Mouse (Mus musculus) embryonic facial prominence, embryonic 13.5 days (tissue): ENCODE measurements at regions not wholly inside any gene's neighbourhood (a gene's known extent, or its start where the extent isn't known, plus 50 kb on each side); places are given as distances from the start of the nearest gene placed in this dataset.

Source experiments
- ATAC-seq: fragments of 200-750 bp; cut with Nextera tagmentation; 2 replicates; pipeline ENCODE4 v1.8.0; 2017; ENCODE audit warnings: low read depth; ENCODE audit not compliant: insufficient number of reproducible peaks, insufficient read depth, low FRiP score, low TSS enrichment
- H3K27ac ChIP-seq: fragments of 300-500 bp; sonication (generic); 2 replicates; pipeline ENCODE4 v1.5.1; 2015; ENCODE audit warnings: moderate library complexity, mild to moderate bottlenecking, inconsistent platforms
- H3K27me3 ChIP-seq: fragments of 300-500 bp; sonication (generic); 2 replicates; pipeline ENCODE4 v1.6.1; 2015; ENCODE audit warnings: mild to moderate bottlenecking, inconsistent platforms
- H3K36me3 ChIP-seq: fragments of 300-500 bp; sonication (generic); 2 replicates; pipeline ENCODE4 v1.6.1; 2015; ENCODE audit warnings: mild to moderate bottlenecking, inconsistent platforms
- H3K4me1 ChIP-seq: fragments of 300-500 bp; sonication (generic); 2 replicates; pipeline ENCODE4 v1.6.1; 2015; ENCODE audit warnings: inconsistent platforms
- H3K4me2 ChIP-seq: fragments of 300-500 bp; sonication (generic); 2 replicates; pipeline ENCODE4 v1.6.1; 2015; ENCODE audit warnings: moderate library complexity, mild to moderate bottlenecking, inconsistent platforms
- H3K4me3 ChIP-seq: fragments of 300-500 bp; sonication (generic); 2 replicates; pipeline ENCODE4 v1.5.1; 2015; ENCODE audit warnings: mild to moderate bottlenecking, inconsistent platforms
- H3K9ac ChIP-seq: fragments of 300-500 bp; sonication (generic); 2 replicates; pipeline ENCODE4 v1.6.1; 2015; ENCODE audit warnings: mild to moderate bottlenecking, inconsistent platforms
- H3K9me3 ChIP-seq: fragments of 300-500 bp; sonication (generic); 2 replicates; pipeline ENCODE4 v1.6.1; 2016; ENCODE audit warnings: inconsistent platforms
- WGBS: fragments of 180-500 bp; shearing (Covaris S2); methylation state at CpG from one replicate; pipeline ENCODE4 v1.1.7; 2015; ENCODE audit warnings: mixed read lengths; 5-methylcytosine and 5-hydroxymethylcytosine counted together

GRCm38 (mm10) chr1:137631546-137631945 lies 544.0 kb downstream of the Ptprc start:
- no peak overlapping the region for H3K4me3 ChIP-seq
- no peak for ATAC-seq
- H3K27me3 ChIP-seq, result no peaks in the 10 kb centered on the region
- peaks cover 7% of the 10 kb centered on the region for H3K4me1 ChIP-seq
- H3K27ac ChIP-seq, result no peak overlapping the region
- no peak overlapping the region for H3K9ac ChIP-seq
- H3K9me3 ChIP-seq, result no peaks in the 10 kb centered on the region
- H3K36me3 ChIP-seq, result no peaks in the 10 kb centered on the region
- H3K4me2 ChIP-seq, result no peak overlapping the region

- H3K9me3 ChIP-seq, result no peaks in the 10 kb centered on the region
- no peak overlapping the region for H3K27ac ChIP-seq
- no peak overlapping the region for H3K9ac ChIP-seq
- no peak overlapping the region for H3K4me2 ChIP-seq
- no peak overlapping the region for H3K4me3 ChIP-seq
- no peaks in the 10 kb centered on the region for H3K36me3 ChIP-seq
- no peak for ATAC-seq
- H3K27me3 ChIP-seq, result no peaks in the 10 kb centered on the region
- 78% methylated on average over 5 of the region's 5 CpGs for WGBS
- no peaks in the 10 kb centered on the region for H3K4me1 ChIP-seq
Observed at GRCm38 (mm10) chr1:137620672-137621071, 554.8 kb downstream of the Ptprc start.

GRCm38 (mm10) chr1:137618231-137618630 lies 557.3 kb downstream of the Ptprc start:
- Histone ChIP-seq H3K27ac (no peak overlapping the region), H3K4me2 (no peak overlapping the region), H3K9ac (no peak overlapping the region), H3K27me3 (no peaks in the 10 kb centered on the region), H3K4me3 (no peak overlapping the region), H3K9me3 (no peaks in the 10 kb centered on the region), H3K36me3 (no peaks in the 10 kb centered on the region), H3K4me1 (no peaks in the 10 kb centered on the region)
- 84% methylated on average over 2 of the region's 2 CpGs for WGBS
- ATAC-seq, result no peak

DNA sequence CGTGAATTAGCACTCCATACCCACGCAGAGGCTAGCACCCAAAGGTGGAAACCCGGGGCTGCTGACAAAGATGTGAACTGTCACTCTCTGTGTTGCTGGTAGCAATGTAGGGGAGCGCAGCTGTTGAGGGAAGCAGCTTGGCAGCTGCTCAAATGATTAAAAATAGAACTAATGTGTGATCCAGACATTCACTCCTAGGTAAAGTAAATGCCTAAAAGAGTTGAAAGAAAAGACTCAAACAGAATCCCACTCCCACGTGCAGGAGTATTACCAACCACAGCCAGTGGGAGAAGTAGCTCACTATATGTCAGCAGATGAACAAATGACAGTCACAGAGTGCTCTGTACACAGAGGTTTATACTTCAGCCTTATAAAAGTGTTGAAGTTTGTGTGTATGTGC lies 558.0 kb downstream of the Ptprc start:
- no peaks in the 10 kb centered on the region for H3K27me3 ChIP-seq
- H3K4me2 ChIP-seq, result no peak overlapping the region
- H3K9me3 ChIP-seq, result no peaks in the 10 kb centered on the region
- no peaks in the 10 kb centered on the region for H3K4me1 ChIP-seq
- WGBS, result 76% methylated on average over 5 of the region's 5 CpGs
- H3K9ac ChIP-seq, result no peak overlapping the region
- no peak overlapping the region for H3K27ac ChIP-seq
- H3K36me3 ChIP-seq, result no peaks in the 10 kb centered on the region
- no peak overlapping the region for H3K4me3 ChIP-seq
- no peak for ATAC-seq

GRCm38 (mm10) chr1:137606716-137607115 lies 568.8 kb downstream of the Ptprc start:
- H3K27ac ChIP-seq, result no peak overlapping the region
- H3K4me2 ChIP-seq, result no peak overlapping the region
- H3K4me1 ChIP-seq, result peaks cover 4% of the 10 kb centered on the region; the same call in 1 of the 2 replicates
- ATAC-seq, result no peak
- WGBS, result 79% methylated on average over 1 of the region's 1 CpGs
- no peaks in the 10 kb centered on the region for H3K27me3 ChIP-seq
- H3K36me3 ChIP-seq, result no peaks in the 10 kb centered on the region
- no peak overlapping the region for H3K9ac ChIP-seq
- no peaks in the 10 kb centered on the region for H3K9me3 ChIP-seq
- no peak overlapping the region for H3K4me3 ChIP-seq

DNA sequence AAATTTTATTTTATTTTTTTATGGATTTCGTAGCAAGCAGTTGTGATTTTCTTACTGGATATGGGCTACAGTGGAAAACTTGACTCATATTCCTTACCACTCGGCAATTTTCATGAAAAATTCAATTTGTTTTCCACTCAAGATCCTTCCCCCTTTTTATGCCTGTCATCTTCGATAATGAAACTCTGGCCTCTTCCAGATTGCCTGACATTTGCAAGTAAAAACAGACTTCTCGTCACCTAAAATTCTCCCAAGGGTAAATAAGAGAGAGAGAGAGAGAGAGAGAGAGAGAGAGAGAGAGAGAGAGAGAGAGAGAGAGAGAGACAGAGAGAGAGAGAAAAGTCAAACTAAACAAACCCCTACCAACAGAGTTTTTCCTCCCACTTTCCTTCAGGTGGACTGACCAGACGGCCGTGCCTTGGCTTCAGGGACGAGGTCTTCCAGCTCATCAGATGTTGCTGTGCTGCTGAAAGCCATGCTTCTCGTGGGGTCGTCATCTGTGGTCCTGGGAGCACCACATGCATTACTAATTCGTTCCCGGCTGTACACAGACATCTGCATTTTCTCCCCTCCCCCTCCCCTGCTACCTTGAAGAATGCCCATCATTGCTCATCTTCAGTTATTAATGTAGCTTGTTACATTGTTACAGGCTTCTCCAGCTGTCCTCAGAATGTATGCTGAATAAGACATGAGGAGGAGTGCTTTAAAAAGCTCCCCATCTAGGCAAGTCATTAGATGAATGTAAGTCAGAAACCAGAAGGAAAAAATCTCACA lies 569.4 kb downstream of the Ptprc start:
- peak overlapping the region; percentile 40 for H3K4me2 ChIP-seq

DNA sequence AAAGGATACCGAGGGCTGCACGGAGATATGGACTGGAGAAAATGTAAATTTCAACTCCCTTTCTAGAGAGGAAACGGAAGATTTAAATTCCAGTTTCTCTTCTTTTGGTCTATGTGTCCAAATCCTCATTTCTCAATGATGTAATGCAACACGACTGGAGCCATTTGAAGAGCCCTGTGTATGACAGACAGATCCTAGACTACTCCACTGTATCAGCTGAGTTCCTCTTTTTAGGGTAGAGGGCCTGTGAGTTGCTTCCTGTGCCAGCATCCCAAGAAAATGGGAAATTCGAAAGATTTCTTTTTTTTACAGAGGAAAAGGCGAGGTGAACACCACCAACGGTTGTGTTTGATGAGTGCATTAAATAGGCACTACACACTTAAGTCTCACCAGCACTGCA lies 581.8 kb downstream of the Ptprc start:
- Histone ChIP-seq H3K9me3 (no peaks in the 10 kb centered on the region), H3K27me3 (no peaks in the 10 kb centered on the region), H3K4me1 (no peaks in the 10 kb centered on the region), H3K4me2 (no peak overlapping the region), H3K9ac (no peak overlapping the region), H3K27ac (no peak overlapping the region), H3K4me3 (no peak overlapping the region), H3K36me3 (no peaks in the 10 kb centered on the region)
- no peak for ATAC-seq
- WGBS, result 89% methylated on average over 7 of the region's 7 CpGs

More for the DNA sequence above, 569.4 kb downstream of the Ptprc start:
- H3K36me3 ChIP-seq, result no peaks in the 10 kb centered on the region
- no peaks in the 10 kb centered on the region for H3K9me3 ChIP-seq
- peaks cover 4% of the 10 kb centered on the region; the same call in 1 of the 2 replicates for H3K4me1 ChIP-seq
- WGBS, result 37% methylated on average over 11 of the region's 11 CpGs
- H3K27ac ChIP-seq, result no peak overlapping the region
- H3K4me3 ChIP-seq, result no peak overlapping the region
- H3K27me3 ChIP-seq, result no peaks in the 10 kb centered on the region
- H3K9ac ChIP-seq, result no peak overlapping the region
- ATAC-seq, result no peak

GRCm38 (mm10) chr1:137591891-137592290 lies 583.6 kb downstream of the Ptprc start:
- Histone ChIP-seq H3K4me1 (no peaks in the 10 kb centered on the region), H3K4me3 (no peak overlapping the region), H3K36me3 (no peaks in the 10 kb centered on the region), H3K9ac (no peak overlapping the region), H3K4me2 (no peak overlapping the region), H3K27ac (no peak overlapping the region), H3K9me3 (no peaks in the 10 kb centered on the region), H3K27me3 (no peaks in the 10 kb centered on the region)
- WGBS, result 80% methylated on average over 2 of the region's 2 CpGs
- ATAC-seq, result no peak

DNA sequence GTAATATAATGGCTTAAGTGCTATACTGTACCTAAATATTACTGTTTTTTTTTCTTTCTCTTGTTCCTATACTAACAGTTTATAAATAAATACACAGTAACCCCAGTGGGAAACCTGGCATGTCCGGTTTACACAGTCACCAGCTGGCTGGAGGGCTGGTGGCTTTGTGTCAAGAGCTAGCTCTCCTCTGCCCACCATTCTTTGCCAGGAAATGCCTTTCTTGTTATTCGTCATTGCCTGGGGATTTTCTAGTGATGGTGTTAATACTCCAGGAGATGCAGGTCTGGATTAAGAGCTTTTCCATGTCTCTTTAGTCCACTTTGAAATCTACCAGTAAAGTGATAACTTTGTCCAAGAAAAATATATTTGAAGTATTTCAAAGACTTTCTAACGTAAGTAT lies 584.2 kb downstream of the Ptprc start:
- H3K4me1 ChIP-seq, result no peaks in the 10 kb centered on the region
- H3K4me3 ChIP-seq, result no peak overlapping the region
- H3K36me3 ChIP-seq, result no peaks in the 10 kb centered on the region
- H3K27me3 ChIP-seq, result no peaks in the 10 kb centered on the region
- no peak overlapping the region for H3K9ac ChIP-seq
- WGBS, result 52% methylated on average over 3 of the region's 3 CpGs
- H3K9me3 ChIP-seq, result no peaks in the 10 kb centered on the region
- no peak for ATAC-seq
- H3K27ac ChIP-seq, result no peak overlapping the region
- no peak overlapping the region for H3K4me2 ChIP-seq

DNA sequence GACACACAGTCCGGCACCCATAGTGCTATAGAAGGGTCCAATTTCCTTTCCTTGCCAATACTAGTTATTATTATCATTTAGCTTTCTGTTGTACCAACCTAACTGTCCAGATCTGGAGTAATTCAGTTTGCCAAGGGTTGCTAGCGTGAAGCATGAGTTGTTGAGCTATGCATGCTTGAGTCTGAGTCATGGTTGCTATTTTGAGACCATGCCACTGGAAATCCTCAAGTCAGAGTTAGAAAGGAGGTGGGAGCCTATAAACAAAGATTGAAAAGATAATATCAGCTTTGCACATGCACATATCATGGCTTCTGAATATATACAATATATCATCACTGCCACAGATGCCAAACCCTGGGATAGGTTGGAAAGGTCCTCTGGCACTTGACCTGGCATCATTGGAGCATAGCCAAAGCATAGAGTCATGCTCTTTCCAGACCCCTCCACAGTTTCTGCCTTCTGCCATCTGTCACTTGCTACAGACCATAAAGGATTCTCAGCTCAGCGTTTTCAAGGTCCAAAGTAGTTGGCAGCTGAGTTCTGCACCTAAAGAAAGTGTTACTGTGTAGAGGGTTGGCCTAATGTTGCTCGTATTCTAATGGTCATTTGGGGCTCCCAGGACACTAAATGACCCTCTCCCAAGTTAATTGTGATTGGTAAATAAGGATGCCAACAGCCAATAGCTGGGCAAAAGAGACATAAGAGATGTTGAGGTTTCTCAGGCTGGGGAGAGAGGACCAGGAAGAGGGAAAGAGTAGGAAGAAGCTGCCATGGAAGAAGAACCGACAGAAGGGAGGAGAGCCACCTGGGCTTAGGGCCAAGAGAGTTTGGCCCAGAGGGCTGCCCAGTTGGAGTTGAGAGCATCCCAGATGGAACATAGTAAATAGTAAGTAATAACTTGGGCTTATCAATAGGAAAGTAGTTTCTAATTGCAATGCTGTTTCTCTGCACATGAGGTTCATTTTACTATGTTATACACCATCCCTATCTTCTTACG lies 586.9 kb downstream of the Ptprc start:
- H3K4me1 ChIP-seq, result no peaks in the 10 kb centered on the region
- H3K4me2 ChIP-seq, result no peak overlapping the region
- H3K9ac ChIP-seq, result no peak overlapping the region
- H3K27ac ChIP-seq, result no peak overlapping the region
- no peaks in the 10 kb centered on the region for H3K27me3 ChIP-seq
- H3K9me3 ChIP-seq, result no peaks in the 10 kb centered on the region
- WGBS, result 89% methylated on average over 6 of the region's 6 CpGs
- no peaks in the 10 kb centered on the region for H3K36me3 ChIP-seq
- ATAC-seq, result no peak
- no peak overlapping the region for H3K4me3 ChIP-seq

GRCm38 (mm10) chr1:137587481-137588228 lies 587.9 kb downstream of the Ptprc start:
- no peaks in the 10 kb centered on the region for H3K36me3 ChIP-seq
- H3K9me3 ChIP-seq, result no peaks in the 10 kb centered on the region
- ATAC-seq, result no peak
- H3K27me3 ChIP-seq, result no peaks in the 10 kb centered on the region
- no peaks in the 10 kb centered on the region for H3K4me1 ChIP-seq
- H3K4me2 ChIP-seq, result no peak overlapping the region
- H3K4me3 ChIP-seq, result no peak overlapping the region
- no peak overlapping the region for H3K9ac ChIP-seq
- no peak overlapping the region for H3K27ac ChIP-seq
- WGBS, result 87% methylated on average over 12 of the region's 12 CpGs
